Mouse (Mus musculus) liver, adult 2 months (tissue): ENCODE results near the gene Coq5. TPM values are rescaled to one million over a fixed set of nuclear protein-coding genes. Genes with fewer than 3 reads are reported as not detected.

Experiments used
- DNase-seq: peaks from one replicate; pipeline ENCODE4 v3.0.0-alpha.2; 2011; ENCODE audit warnings: low read depth, low spot score; ENCODE audit errors: extremely low read depth
- H3K27ac ChIP-seq: fragments of 200-500 bp; replicated peaks from 2 replicates; pipeline ENCODE4 v1.5.1; 2012; ENCODE audit warnings: low read depth, mild to moderate bottlenecking, control low read depth, inconsistent platforms, low read length; ENCODE audit not compliant: insufficient read depth
- H3K27me3 ChIP-seq: fragments of 200-500 bp; 2 replicates; pipeline ENCODE4 v1.6.1; 2012; ENCODE audit warnings: mild to moderate bottlenecking, moderate library complexity, low read length, inconsistent platforms; ENCODE audit not compliant: control insufficient read depth, insufficient read depth
- H3K36me3 ChIP-seq: fragments of 200-500 bp; 2 replicates; pipeline ENCODE4 v1.6.1; 2012; ENCODE audit warnings: low read length, inconsistent platforms; ENCODE audit not compliant: control insufficient read depth, insufficient read depth
- H3K4me1 ChIP-seq: fragments of 200-500 bp; 2 replicates; pipeline ENCODE4 v1.6.1; 2011; ENCODE audit warnings: low read length; ENCODE audit not compliant: control insufficient read depth, insufficient read depth
- H3K4me3 ChIP-seq: fragments of 200-500 bp; 2 replicates; pipeline ENCODE4 v1.5.1; 2011; ENCODE audit warnings: low read depth, mild to moderate bottlenecking, control low read depth, low read length, moderate library complexity; ENCODE audit not compliant: insufficient read depth
- H3K79me2 ChIP-seq: fragments of 200-500 bp; 2 replicates; pipeline ENCODE4 v1.6.1; 2012; ENCODE audit warnings: inconsistent platforms, mild to moderate bottlenecking, low read length, moderate library complexity; ENCODE audit not compliant: control insufficient read depth, insufficient read depth
- H3K9ac ChIP-seq: fragments of 200-500 bp; 2 replicates; pipeline ENCODE4 v1.6.1; 2012; ENCODE audit warnings: low read depth, mild to moderate bottlenecking, control low read depth, inconsistent platforms, low read length
- CTCF ChIP-seq: fragments of 200-500 bp; IDR thresholded peaks from 2 replicates; pipeline ENCODE4 v1.5.1; 2011; ENCODE audit warnings: low read depth, low read length, control low read depth
- POLR2A ChIP-seq: fragments of 200-500 bp; IDR thresholded peaks from 2 replicates; pipeline ENCODE4 v1.6.1; 2011; ENCODE audit warnings: low read length, control low read depth; ENCODE audit not compliant: insufficient read depth; ENCODE audit errors: extremely low read depth
- WGBS: fragments of 180-500 bp; shearing (Covaris S2); methylation state at CpG from one replicate; pipeline ENCODE4 v1.1.7; 2018; 5-methylcytosine and 5-hydroxymethylcytosine counted together
- polyA plus RNA-seq: library from polyadenylated mRNA; depleted of rRNA; stranded (reverse); fragments of >200 nt; gene quantifications from 2 replicates; pipeline ENCODE4 v1.2.3, GENCODE M21; 2012
- total RNA-seq: library from RNA; depleted of rRNA; stranded (reverse); fragments of >200 nt; gene quantifications from 2 replicates; pipeline ENCODE4 v1.2.3, GENCODE M21; 2014

Coq5 gene
- total and polyA plus RNA-seq, 2 experiments = 13.7 to 20.7 TPM

DNA sequence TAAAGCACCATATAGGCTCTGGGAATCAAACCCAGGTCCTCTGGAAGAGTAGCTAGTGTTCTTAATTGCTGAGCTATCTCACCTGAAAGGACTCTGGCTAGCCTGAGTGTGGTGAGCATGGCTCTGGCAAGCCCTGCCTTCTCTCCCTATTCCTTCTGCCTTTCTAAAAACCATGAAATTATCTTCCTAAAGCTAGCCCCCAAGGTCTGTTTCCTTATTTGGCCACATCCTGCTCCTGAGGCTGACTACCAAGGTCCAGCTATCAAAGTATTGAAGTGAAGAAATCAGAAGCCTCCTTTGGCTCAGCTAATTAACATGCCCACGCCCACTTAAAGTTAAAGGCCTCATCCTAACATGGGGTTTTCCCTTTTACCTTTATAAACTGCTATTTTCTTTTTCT lies 4.7 kb upstream of the Coq5 start:
- no peak overlapping the region for H3K9ac ChIP-seq
- 98% methylated on average over 1 of the region's 1 CpGs for WGBS
- H3K36me3 ChIP-seq = no peaks in the 10 kb centered on the region; the same call in 1 of the 2 replicates
- H3K4me1 ChIP-seq = peaks cover 13% of the 10 kb centered on the region
- DNase-seq = peak; percentile 65
- H3K4me3 ChIP-seq = no peak overlapping the region
- H3K27me3 ChIP-seq = no peaks in the 10 kb centered on the region
- TF ChIP-seq CTCF (no peak), POLR2A (no peak)
- peaks cover 29% of the 10 kb centered on the region for H3K79me2 ChIP-seq
- no peak overlapping the region for H3K27ac ChIP-seq

DNA sequence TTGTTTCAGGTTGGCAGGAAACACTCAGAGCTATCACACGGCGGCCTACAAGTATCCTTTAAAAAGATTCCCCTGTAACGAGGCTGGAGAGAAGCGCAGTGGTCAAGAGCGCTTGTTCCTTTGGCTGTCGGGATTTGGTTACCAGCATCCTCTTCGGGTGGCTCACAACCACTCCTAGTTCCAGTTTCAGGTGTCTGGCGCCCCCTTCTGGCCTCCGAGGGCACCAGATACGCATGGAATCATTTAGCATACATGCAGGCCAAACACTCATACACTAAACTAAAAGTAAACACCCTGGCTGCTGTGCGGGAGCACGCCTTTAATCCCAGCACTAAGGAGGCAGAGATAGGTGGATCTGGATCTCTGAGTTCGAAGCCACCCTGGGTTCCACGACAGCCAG lies 3.5 kb upstream of the Coq5 start:
- no peak overlapping the region for H3K9ac ChIP-seq
- peaks cover 7% of the 10 kb centered on the region for H3K4me1 ChIP-seq
- peaks cover 23% of the 10 kb centered on the region for H3K79me2 ChIP-seq
- no peaks in the 10 kb centered on the region for H3K36me3 ChIP-seq
- no peak overlapping the region for H3K4me3 ChIP-seq
- no peak for DNase-seq
- 62% methylated on average over 14 of the region's 14 CpGs for WGBS
- TF ChIP-seq CTCF (peak; percentile 68), POLR2A (no peak)
- no peak overlapping the region for H3K27ac ChIP-seq
- no peaks in the 10 kb centered on the region for H3K27me3 ChIP-seq

DNA sequence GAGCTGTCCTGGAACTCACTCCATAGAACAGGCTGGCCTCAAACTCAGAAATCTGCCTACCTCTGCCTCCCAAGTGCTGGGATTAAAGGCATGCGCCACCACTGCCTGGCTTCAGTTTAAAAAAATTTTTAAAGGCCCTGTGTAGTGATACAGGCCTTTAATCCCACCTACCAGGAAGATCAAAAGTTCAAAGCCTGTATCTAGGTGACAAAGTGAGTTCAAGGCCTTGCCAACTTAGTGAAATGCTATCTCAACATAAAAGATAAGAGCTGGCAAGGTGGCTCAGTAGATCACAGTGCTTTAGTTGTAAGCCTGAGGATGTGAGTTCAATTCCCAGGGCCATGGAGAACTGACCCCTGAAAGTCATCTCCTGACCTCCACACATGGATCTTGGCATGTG lies 1.4 kb upstream of the Coq5 start:
- no peaks in the 10 kb centered on the region for H3K36me3 ChIP-seq
- H3K4me3 ChIP-seq = no peak overlapping the region
- peaks cover 6% of the 10 kb centered on the region for H3K4me1 ChIP-seq
- H3K9ac ChIP-seq = no peak overlapping the region
- no peak overlapping the region for H3K27ac ChIP-seq
- TF ChIP-seq POLR2A = no peak
- TF ChIP-seq CTCF = no peak
- peak; percentile 81 for DNase-seq
- H3K27me3 ChIP-seq = no peaks in the 10 kb centered on the region
- peaks cover 12% of the 10 kb centered on the region for H3K79me2 ChIP-seq
- 38% methylated on average over 1 of the region's 1 CpGs for WGBS

DNA sequence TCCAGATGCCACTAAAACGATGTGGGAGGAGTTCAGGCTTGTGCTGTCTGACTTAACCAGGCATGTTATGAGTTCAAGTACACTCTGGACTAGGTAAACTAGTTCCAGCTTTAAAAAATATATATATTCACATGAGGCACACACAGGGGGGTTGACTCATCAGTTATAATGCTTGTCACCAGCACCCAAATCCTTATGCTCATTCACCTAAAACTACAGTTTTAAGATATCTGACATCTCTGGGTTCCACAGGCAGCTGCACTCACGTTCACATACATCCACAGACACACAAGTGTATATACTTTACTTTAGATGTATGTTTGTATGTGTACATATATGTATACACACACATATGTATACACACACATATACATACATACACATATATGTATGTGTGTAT lies 681 bp upstream of the Coq5 start:
- Histone ChIP-seq H3K79me2 (peaks cover 12% of the 10 kb centered on the region), H3K4me3 (no peak overlapping the region), H3K4me1 (peaks cover 3% of the 10 kb centered on the region), H3K27ac (no peak overlapping the region), H3K36me3 (no peaks in the 10 kb centered on the region), H3K27me3 (no peaks in the 10 kb centered on the region), H3K9ac (no peak overlapping the region)
- no peak for DNase-seq
- 75% methylated on average over 2 of the region's 2 CpGs for WGBS
- TF ChIP-seq POLR2A = no peak
- no peak for TF ChIP-seq CTCF

DNA sequence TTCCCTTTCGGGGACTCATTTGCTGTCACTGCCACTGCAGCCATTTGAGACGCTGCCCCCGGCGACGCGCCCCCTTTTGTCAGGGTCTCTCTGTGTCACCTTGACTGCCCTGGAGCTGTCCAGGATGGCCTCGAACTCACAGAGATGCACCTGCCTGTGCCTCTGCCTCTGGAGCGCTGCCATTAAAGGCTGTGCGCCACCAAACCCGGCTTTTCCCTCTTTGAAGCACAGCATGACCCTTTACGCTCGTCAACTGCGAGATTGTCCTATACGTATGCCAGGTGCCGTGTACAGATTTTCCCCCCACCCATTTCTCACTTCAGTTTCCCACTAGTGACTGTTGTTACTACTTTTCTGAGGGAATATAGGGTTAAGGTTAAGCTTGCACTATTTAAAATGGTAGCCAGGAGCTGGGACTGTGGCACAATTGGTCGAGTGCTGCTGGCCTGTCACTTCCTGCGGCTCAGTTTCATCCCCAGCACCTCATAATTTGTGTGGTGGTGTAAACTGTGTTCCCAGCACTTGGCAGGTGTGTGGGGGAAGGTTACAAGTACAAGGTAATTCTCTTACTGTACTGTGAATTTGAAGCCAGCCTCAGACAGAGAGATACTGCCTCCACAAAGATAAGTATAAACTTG lies 703 bp downstream of the Coq5 start:
- Histone ChIP-seq H3K27ac (peak overlapping the region; percentile 88), H3K36me3 (peaks cover 6% of the 10 kb centered on the region; the same call in 1 of the 2 replicates), H3K4me3 (peak overlapping the region; percentile 100), H3K9ac (peak overlapping the region; percentile 98), H3K79me2 (peaks cover 12% of the 10 kb centered on the region), H3K4me1 (peaks cover 3% of the 10 kb centered on the region), H3K27me3 (no peaks in the 10 kb centered on the region)
- TF ChIP-seq POLR2A (no peak), CTCF (no peak)
- no peak for DNase-seq
- WGBS = 2% methylated on average over 17 of the region's 17 CpGs

DNA sequence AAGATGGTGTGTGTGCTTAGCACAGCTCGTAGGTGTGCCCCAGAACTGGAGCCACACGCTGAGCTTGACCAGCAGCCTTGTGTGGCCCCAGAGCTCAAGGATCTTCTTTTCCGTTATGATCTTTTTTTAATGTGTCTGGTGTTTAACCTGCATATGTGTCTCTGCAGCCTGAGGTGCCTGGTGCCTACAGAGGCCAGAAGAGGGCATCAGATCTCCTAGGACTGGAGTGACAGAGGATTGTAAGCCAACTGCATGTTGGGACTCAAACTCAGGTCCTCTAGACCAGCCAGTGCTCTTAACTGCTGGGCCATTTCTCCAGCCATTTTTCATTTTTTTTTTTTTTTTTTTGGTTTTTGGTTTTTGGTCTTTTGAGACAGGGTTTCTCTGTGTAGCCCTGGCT lies 5.3 kb downstream of the Coq5 start:
- Histone ChIP-seq H3K79me2 (peaks cover 10% of the 10 kb centered on the region), H3K4me1 (peaks cover 2% of the 10 kb centered on the region), H3K4me3 (no peak overlapping the region), H3K9ac (no peak overlapping the region), H3K36me3 (peaks cover 20% of the 10 kb centered on the region), H3K27ac (no peak overlapping the region), H3K27me3 (no peaks in the 10 kb centered on the region)
- WGBS = 94% methylated on average over 3 of the region's 3 CpGs
- DNase-seq = no peak
- TF ChIP-seq CTCF (peak; percentile 40; the same call in 1 of the 2 replicates), POLR2A (no peak)
